Mouse (Mus musculus) midbrain, embryonic 15.5 days (tissue): ENCODE results near the gene Egfl7. TPM values are rescaled to one million over a fixed set of nuclear protein-coding genes. Genes with fewer than 3 reads are reported as not detected.

Source experiments
- ATAC-seq: fragments of 200-750 bp; cut with Nextera tagmentation; replicated peaks from 2 replicates; pipeline ENCODE4 v1.8.0; 2017; ENCODE audit warnings: moderate TSS enrichment
- H3K27ac ChIP-seq: fragments of 300-500 bp; sonication (generic); 2 replicates; pipeline ENCODE4 v1.5.1; 2015; ENCODE audit warnings: mild to moderate bottlenecking, inconsistent platforms
- H3K27me3 ChIP-seq: fragments of 300-500 bp; sonication (generic); replicated peaks from 2 replicates; pipeline ENCODE4 v1.6.1; 2015; ENCODE audit warnings: inconsistent platforms
- H3K36me3 ChIP-seq: fragments of 300-500 bp; sonication (generic); replicated peaks from 2 replicates; pipeline ENCODE4 v1.6.1; 2015; ENCODE audit warnings: inconsistent platforms
- H3K4me1 ChIP-seq: fragments of 300-500 bp; sonication (generic); 2 replicates; pipeline ENCODE4 v1.6.1; 2015; ENCODE audit warnings: inconsistent platforms
- H3K4me2 ChIP-seq: fragments of 300-500 bp; sonication (generic); 2 replicates; pipeline ENCODE4 v1.6.1; 2015; ENCODE audit warnings: inconsistent platforms, mild to moderate bottlenecking, moderate library complexity
- H3K4me3 ChIP-seq: fragments of 300-500 bp; sonication (generic); 2 replicates; pipeline ENCODE4 v1.5.1; 2015; ENCODE audit warnings: mild to moderate bottlenecking, inconsistent platforms
- H3K9ac ChIP-seq: fragments of 300-500 bp; sonication (generic); 2 replicates; pipeline ENCODE4 v1.6.1; 2015; ENCODE audit warnings: mild to moderate bottlenecking, inconsistent platforms
- H3K9me3 ChIP-seq: fragments of 300-500 bp; sonication (generic); 2 replicates; pipeline ENCODE4 v1.6.1; 2016; ENCODE audit warnings: inconsistent platforms
- WGBS: fragments of 180-500 bp; shearing (Covaris S2); methylation state at CpG from one replicate; pipeline ENCODE4 v1.1.7; 2015; ENCODE audit warnings: mixed read lengths; 5-methylcytosine and 5-hydroxymethylcytosine counted together
- microRNA counts: library from miRNA; unstranded; fragments of <30 nt; microRNA quantifications from one replicate; lab custom pipeline; 2016
- microRNA-seq: library from miRNA; unstranded; fragments of <30 nt; microRNA quantifications from one replicate; pipeline ENCODE4, GENCODE M21; 2016
- polyA plus RNA-seq: library from polyadenylated mRNA; unstranded; fragments of >200 nt; fragmentation: Nextera tagmentation; extraction: Ambion mirVana; gene quantifications from 2 replicates; pipeline ENCODE4 v1.2.1, GENCODE M21; 2015

The Egfl7 gene
- polyA plus RNA-seq, 1 experiment from 2014 or later = 71.8 TPM

DNA sequence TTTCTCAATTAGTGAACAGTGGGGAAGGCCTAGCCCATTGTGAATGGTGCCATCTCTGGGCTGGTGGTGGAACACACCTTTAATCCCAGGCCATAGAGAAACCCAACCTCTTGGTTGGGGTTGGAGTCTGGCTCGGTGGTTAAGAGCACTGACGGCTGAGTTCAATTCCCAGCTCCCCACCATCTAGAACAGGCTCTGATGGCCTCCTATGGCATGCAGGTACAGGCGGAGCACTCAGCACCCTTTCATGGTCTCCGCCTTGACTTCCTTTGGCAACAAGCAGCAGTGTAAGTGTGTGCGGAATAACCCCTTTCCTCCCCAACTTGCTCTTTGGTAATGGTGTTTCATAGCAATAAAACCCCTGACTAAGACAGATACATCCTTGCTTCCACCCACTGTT is 58.8 kb downstream of the Egfl7 start:
- peak overlapping the region; percentile 72 for H3K4me2 ChIP-seq
- H3K4me1 ChIP-seq = peaks cover 50% of the 10 kb centered on the region
- no peaks in the 10 kb centered on the region for H3K9me3 ChIP-seq
- H3K27ac ChIP-seq = 0 out of 2 replicates have a peak overlapping the region, but pooled peaks have one; percentile 66
- H3K4me3 ChIP-seq = peak overlapping the region; percentile 77
- peaks cover 31% of the 10 kb centered on the region for H3K36me3 ChIP-seq
- 71% methylated on average over 5 of the region's 5 CpGs for WGBS
- H3K9ac ChIP-seq = peak overlapping the region; percentile 22; the same call in 1 of the 2 replicates
- H3K27me3 ChIP-seq = no peaks in the 10 kb centered on the region
- ATAC-seq = no peak

DNA sequence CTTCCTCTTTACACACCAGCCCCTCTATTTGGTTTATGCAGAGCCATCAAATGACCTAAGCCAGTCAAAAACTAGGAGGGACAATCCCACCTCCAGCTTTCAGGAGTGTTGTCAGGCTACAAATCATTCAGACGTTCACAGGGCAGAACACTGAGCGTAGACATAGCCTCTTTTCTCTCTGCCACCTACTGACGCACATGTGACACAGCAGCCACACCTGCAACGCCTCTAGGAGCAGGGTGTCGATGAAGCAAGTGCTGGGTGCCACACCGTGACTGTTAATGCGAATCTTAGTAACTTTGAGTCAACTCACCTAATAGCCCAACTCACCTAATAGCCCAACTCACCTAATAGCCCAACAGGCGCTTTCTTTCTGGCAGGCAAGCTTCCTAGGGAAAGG is 59.3 kb downstream of the Egfl7 start:
- ATAC-seq = peak; percentile 53; the same call in 1 of the 2 replicates
- H3K4me3 ChIP-seq = peak overlapping the region; percentile 77
- peaks cover 45% of the 10 kb centered on the region for H3K4me1 ChIP-seq
- peak overlapping the region; percentile 85; the same call in 1 of the 2 replicates for H3K9ac ChIP-seq
- peak overlapping the region; percentile 72 for H3K4me2 ChIP-seq
- H3K9me3 ChIP-seq = no peaks in the 10 kb centered on the region
- H3K27me3 ChIP-seq = no peaks in the 10 kb centered on the region
- peak overlapping the region; percentile 66; the same call in 1 of the 2 replicates for H3K27ac ChIP-seq
- 10% methylated on average over 8 of the region's 8 CpGs for WGBS
- peaks cover 31% of the 10 kb centered on the region for H3K36me3 ChIP-seq

DNA sequence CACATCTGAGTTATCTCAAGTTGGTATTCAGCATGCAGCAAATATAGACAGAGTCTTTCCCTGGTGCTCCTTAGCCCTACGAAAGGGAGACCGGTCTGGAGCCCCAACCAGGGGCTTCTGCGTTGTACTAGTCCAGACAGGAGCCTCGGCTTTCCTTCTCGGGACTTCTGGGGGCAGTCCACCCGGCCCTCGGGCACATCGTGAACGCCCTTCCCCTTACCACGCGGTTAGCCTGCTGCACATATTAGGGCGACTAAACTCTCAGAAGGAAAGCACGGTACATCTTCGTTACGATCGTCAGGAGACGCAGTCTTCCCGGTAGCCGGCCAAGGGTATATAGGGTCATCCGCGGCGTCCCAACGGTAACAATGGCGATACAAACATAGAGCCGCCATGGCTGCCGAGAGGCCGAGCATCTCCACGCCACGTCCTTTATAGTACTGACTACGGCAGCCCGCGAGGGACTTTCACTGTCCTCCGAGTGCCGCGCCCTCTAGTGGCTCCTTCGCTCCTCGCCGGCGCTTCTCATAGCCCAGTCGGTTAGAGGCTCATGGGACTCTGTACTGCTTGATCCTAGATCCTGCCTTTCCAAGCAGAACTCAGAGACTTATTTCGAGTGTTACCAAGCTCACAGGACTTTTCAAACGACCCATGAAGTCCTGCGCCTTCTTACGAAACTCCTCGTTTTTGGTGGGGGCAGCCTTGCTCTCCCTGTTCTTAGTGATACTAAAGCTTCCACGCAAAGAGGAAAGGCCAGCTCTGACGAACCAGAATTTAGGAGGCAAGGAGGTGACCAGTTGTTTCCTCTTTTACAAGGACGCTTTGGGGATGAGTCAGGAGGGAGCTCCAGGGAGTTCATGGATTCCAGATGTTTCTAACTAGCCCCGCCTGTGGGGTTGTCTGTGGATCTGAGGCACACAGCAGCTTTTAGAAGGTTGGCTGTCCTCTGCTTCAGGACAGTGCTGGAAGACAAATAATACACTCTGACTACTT is 60.3 kb downstream of the Egfl7 start:
- H3K36me3 ChIP-seq = peaks cover 30% of the 10 kb centered on the region
- H3K27me3 ChIP-seq = no peaks in the 10 kb centered on the region
- peak overlapping the region; percentile 72 for H3K4me2 ChIP-seq
- ATAC-seq = peak; percentile 85
- H3K27ac ChIP-seq = peak overlapping the region; percentile 83
- no peaks in the 10 kb centered on the region for H3K9me3 ChIP-seq
- peak overlapping the region; percentile 85 for H3K9ac ChIP-seq
- WGBS = 5% methylated on average over 49 of the region's 49 CpGs
- peak overlapping the region; percentile 77 for H3K4me3 ChIP-seq
- H3K4me1 ChIP-seq = peaks cover 36% of the 10 kb centered on the region

DNA sequence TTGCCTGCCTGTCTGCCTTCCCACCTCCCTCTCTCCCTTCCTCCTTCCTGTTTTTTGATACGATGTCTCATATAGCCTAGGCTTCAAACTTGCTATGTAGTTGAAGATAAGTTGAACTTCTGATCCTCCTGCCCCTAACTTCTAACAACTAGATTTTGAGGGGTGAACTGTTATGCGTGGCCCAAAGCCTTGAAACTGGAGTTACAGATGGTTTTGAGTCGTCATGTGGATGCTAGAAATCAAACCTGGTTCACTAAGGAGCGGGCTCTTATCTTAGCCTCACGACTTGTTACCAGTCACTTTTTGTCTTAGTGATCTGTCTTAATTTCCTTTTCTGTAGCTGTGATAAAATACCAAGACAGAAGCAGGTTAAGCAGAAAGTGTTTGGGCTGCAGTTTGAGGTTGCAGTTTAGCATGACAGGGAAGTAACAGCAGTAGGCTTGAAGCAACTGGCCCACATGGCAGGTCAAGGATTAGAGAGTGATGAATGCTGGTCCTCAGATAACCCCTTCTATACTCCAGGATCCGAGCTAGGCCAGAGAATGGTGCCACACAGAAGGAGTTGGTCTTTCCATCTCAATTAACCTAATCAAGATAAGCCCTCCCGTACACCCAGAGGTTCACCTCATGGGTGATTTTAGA is 61.3 kb downstream of the Egfl7 start:
- Histone ChIP-seq H3K9ac (no peak overlapping the region), H3K4me1 (peaks cover 33% of the 10 kb centered on the region), H3K4me3 (no peak overlapping the region), H3K36me3 (peaks cover 22% of the 10 kb centered on the region), H3K27me3 (no peaks in the 10 kb centered on the region), H3K27ac (peak overlapping the region; percentile 83; the same call in 1 of the 2 replicates), H3K9me3 (no peaks in the 10 kb centered on the region), H3K4me2 (no peak overlapping the region)
- 82% methylated on average over 7 of the region's 7 CpGs for WGBS
- no peak for ATAC-seq

MicroRNAs within 50 kb of the gene (microRNA counts, 519-probe panel; counts per million panel counts)
- 3,929 counts per million, percentile 88 among the panel's probes with 10 or more counts for microRNA mmu-miR-126-3p (lab: Ali Mortazavi, UCI)
- microRNA mmu-miR-126-5p (lab: Ali Mortazavi, UCI) = 3,019 counts per million, percentile 69 among the panel's probes with 10 or more counts

Small RNAs within 50 kb of the gene (microRNA-seq; reads per million reads assigned to microRNA genes)
- gene Mir126a = not detected
- not detected for gene Mir126b

Other genes starting within 250 kb of the Egfl7 start
- 27.6 and 29.8 TPM in 2 replicates for gene Dnlz, start 227.9 kb upstream of the Egfl7 start, polyA plus RNA-seq
- 1.6 and 2.9 TPM in 2 replicates for gene Card9, start 219.1 kb upstream of the Egfl7 start, polyA plus RNA-seq
- 33.0 and 40.0 TPM in 2 replicates for gene Snapc4, start 199.4 kb upstream of the Egfl7 start, polyA plus RNA-seq
- 175 and 181 TPM in 2 replicates for gene Entr1, start 190.7 kb upstream of the Egfl7 start, polyA plus RNA-seq
- gene Pmpca, start 190.7 kb upstream of the Egfl7 start, polyA plus RNA-seq = 92.1 and 97.6 TPM in 2 replicates
- 27.7 and 28.6 TPM in 2 replicates for gene Inpp5e, start 170.8 kb upstream of the Egfl7 start, polyA plus RNA-seq
- 21.3 and 21.5 TPM in 2 replicates for gene Sec16a, start 134.8 kb upstream of the Egfl7 start, polyA plus RNA-seq
- gene Notch1, start 63.4 kb upstream of the Egfl7 start, polyA plus RNA-seq = 15.6 and 17.6 TPM in 2 replicates
- gene Gm20532, start 6.6 kb downstream of the Egfl7 start, polyA plus RNA-seq = not detected in 2 replicates
- 4.6 and 6.7 TPM in 2 replicates for gene Agpat2, start 24.4 kb downstream of the Egfl7 start, polyA plus RNA-seq
- 164 and 168 TPM in 2 replicates for gene Fam69b, start 48.4 kb downstream of the Egfl7 start, polyA plus RNA-seq
- not detected in 2 replicates for gene Lcn4, start 91.3 kb downstream of the Egfl7 start, polyA plus RNA-seq